Mouse (Mus musculus) Patski (cell line): Measurements from ENCODE around the gene Pdzk1ip1. TPM values are rescaled to one million over a fixed set of nuclear protein-coding genes. Genes with fewer than 3 reads are reported as not detected.

Source experiments
- ATAC-seq: fragments of 100-300 bp; one replicate; pipeline ENCODE4 v1.8.0; 2021
- CTCF ChIA-PET: fragments of 350-600 bp; sonication (Branson Sonifier 250); formaldehyde crosslinking; loops from one replicate; lab custom pipeline; 2022; ENCODE audit warnings: inconsistent platforms; lab: Charles Lee
- POLR2A ChIA-PET: fragments of 350-600 bp; sonication (Branson Sonifier 250); formaldehyde crosslinking; loops from one replicate; lab custom pipeline; 2022; ENCODE audit warnings: antibody characterized with exemption, inconsistent platforms; lab: Charles Lee
- DNase-seq: peaks from one replicate; pipeline ENCODE4 v3.0.0-alpha.2; 2011; ENCODE audit warnings: low read depth, low spot score
- H3K27me3 ChIP-seq: fragments of 371-371 bp; one replicate; pipeline ENCODE4 v1.5.1; 2021
- CTCF ChIP-seq: fragments of 100-300 bp; IDR thresholded peaks from one replicate; pipeline ENCODE4 v1.5.1; 2021
- in situ Hi-C: fragments of 300-500 bp; cut with MboI; formaldehyde crosslinking; loops from 3 replicates; pipeline ENCODE4 v1.11.1; 2018; ENCODE audit warnings: low pct_unique_long_range_greater_than_20kb, mixed read lengths
- polyA plus RNA-seq: library from polyadenylated mRNA; unstranded; gene quantifications from one replicate; pipeline ENCODE4 v1.2.3, GENCODE M21; 2021

The Pdzk1ip1 gene
- polyA plus RNA-seq, 1 experiment from 2014 or later: 142 TPM

DNA sequence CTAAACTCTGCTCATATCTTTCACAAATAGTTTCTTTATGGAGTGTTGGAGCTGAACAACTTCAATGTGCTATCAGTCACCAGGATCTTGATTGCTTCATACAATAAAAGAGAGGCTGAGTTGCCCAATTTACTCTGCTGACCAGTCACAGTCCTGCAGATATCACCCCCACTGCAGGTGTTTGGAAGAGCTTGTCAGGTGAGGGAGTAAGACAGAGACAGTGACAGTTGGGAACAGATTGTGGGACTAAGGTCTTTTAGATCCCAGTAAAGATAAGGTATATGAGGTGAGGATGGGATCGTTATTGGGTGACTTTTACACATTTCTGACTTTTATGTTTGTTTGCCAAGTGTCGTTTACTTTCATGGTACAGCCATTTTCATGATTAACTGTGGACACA, 22.7 kb downstream of the Pdzk1ip1 start:
- ChIA-PET POLR2A (no interaction called here), CTCF (interaction anchor here (1.9 to 2.5 kb wide), 2 partner anchors 8 to 12 kb away, joined by 5 to 9 read pairs; no protein-coding TSS in a partner anchor)
- in situ Hi-C loops: no loop called here
- TF ChIP-seq CTCF: no peak
- no peak for ATAC-seq
- H3K27me3 ChIP-seq: no peaks in the 10 kb centered on the region
- DNase-seq: no peak

- CTCF ChIA-PET: interaction anchor here (2.5 kb wide), 1 partner anchor 10 kb away, joined by 9 read pairs; no protein-coding TSS in a partner anchor
- no peak for ATAC-seq
- DNase-seq: no peak
- TF ChIP-seq CTCF: no peak
- in situ Hi-C loops: no loop called here
- H3K27me3 ChIP-seq: no peaks in the 10 kb centered on the region
- POLR2A ChIA-PET: no interaction called here
Observed at GRCm38 (mm10) chr4:115113266-115113665, 24.8 kb downstream of the Pdzk1ip1 start.

DNA sequence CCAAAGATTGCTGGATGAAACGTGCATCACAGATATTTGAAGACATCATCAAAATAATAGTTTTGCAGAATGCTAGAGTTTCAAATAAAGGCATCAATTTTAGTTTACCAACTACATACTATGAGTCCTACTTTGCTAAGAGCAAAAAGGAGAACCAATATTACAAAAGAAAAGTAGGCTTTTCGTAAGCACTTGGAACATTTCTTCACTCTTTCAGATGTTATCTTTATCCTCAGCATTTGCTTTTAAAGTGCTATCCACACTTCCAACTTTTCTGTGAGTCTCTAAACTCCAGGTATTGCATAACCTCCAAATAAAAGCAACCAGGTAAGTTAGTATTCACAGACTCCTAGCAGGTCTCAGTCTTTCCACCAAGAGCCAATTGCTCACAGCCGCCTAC, 31.1 kb downstream of the Pdzk1ip1 start:
- in situ Hi-C loops: no loop called here
- ATAC-seq (no peak), DNase-seq (no peak)
- peaks cover 2% of the 10 kb centered on the region for H3K27me3 ChIP-seq
- ChIA-PET CTCF (no interaction called here), POLR2A (no interaction called here)
- TF ChIP-seq CTCF: no peak

GRCm38 (mm10) chr4:115121162-115121561, 32.7 kb downstream of the Pdzk1ip1 start:
- no peak for DNase-seq
- ATAC-seq: no peak
- ChIA-PET CTCF (interaction anchor here (1.0 kb wide), 1 partner anchor 20 kb away, joined by 3 read pairs; no protein-coding TSS in a partner anchor), POLR2A (no interaction called here)
- H3K27me3 ChIP-seq: peaks cover 2% of the 10 kb centered on the region
- no peak for TF ChIP-seq CTCF
- in situ Hi-C loops: no loop called here

DNA sequence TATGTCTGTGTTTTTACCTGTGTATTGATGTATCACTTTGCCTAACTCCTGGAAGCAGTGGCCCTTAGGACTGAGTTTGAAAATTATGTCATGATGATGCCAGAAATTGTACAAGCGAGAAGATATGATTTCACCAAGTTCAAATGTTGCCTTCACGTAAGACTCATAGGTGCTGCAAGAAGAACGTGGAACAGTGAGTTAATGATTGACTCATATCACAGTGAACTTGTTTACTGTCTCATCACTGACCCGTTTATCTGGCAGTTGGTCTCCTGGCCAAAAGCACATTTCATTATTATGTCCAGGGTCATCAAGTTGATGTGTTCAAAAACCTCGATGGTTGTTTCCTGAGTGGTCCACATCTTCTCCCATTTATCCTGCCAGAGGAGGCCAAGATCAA, 33.1 kb downstream of the Pdzk1ip1 start:
- CTCF ChIA-PET: no interaction called here
- no peak for DNase-seq
- no peak for TF ChIP-seq CTCF
- POLR2A ChIA-PET: no interaction called here
- in situ Hi-C loops: no loop called here
- ATAC-seq: no peak
- H3K27me3 ChIP-seq: peaks cover 2% of the 10 kb centered on the region

- in situ Hi-C loops: no loop called here
- no peak for ATAC-seq
- H3K27me3 ChIP-seq: peaks cover 6% of the 10 kb centered on the region
- CTCF ChIA-PET: interaction anchor here (0.9 to 2.7 kb wide), 3 partner anchors 11 to 85 kb away, joined by 3 to 9 read pairs (median 8); no protein-coding TSS in a partner anchor
- POLR2A ChIA-PET: no interaction called here
- TF ChIP-seq CTCF: no peak
- DNase-seq: no peak
Observed at GRCm38 (mm10) chr4:115123507-115123906, 35.0 kb downstream of the Pdzk1ip1 start.

DNA sequence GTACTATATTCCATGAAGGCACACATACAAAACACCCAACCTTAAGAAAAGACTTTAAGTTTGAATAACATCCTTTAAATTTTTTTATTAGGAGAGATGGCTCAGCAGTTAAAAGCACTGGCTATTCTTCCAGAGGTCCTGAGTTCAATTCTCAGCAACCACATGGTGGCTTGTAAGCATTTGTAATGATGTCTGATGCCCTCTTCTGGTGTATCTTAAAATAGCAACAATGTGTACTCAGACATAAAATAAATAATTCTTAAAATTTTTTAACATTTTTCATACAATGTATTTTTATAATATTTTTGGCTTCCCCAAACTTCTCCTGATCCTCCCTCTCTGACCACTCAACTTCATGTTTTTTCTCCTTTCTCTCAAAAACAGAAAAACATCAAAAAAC, 36.2 kb downstream of the Pdzk1ip1 start:
- TF ChIP-seq CTCF: no peak
- no peak for ATAC-seq
- DNase-seq: no peak
- ChIA-PET CTCF (interaction anchor here (2.7 kb wide), 1 partner anchor 23 kb away, joined by 8 read pairs; no protein-coding TSS in a partner anchor), POLR2A (no interaction called here)
- peaks cover 6% of the 10 kb centered on the region for H3K27me3 ChIP-seq
- in situ Hi-C loops: no loop called here

DNA sequence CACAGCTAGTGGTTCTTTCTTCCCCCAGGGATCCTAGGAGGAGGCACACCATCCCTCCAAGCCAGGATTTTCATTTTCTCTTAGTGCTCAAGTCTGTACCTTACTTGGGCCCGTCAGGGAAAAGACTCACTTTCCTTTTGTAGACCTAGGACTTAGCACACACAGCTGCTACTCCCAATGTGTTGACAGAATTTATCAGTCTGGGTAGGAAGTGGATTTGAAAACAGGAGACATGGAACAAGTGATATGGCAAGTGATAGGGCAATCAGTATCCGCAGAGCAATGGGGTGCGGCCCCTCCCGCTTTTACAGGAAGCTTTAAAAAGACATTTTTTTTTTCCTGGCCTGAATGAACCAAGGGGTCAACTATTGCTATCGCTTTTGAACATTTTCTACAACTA, 44.6 kb downstream of the Pdzk1ip1 start:
- ChIA-PET POLR2A (no interaction called here), CTCF (interaction anchor here (1.6 kb wide), 1 partner anchor 11 kb away, joined by 3 read pairs; no protein-coding TSS in a partner anchor)
- peaks cover 2% of the 10 kb centered on the region for H3K27me3 ChIP-seq
- TF ChIP-seq CTCF: no peak
- DNase-seq (no peak), ATAC-seq (no peak)
- in situ Hi-C loops: no loop called here

GRCm38 (mm10) chr4:115133621-115134295, 45.2 kb downstream of the Pdzk1ip1 start, which contains the start of gene Cyp4x1:
Cyp4x1 (minus strand) TSS chr4:115134281.
- no peak for ATAC-seq
- ChIA-PET CTCF (interaction anchor here (1.6 kb wide), 1 partner anchor 11 kb away, joined by 3 read pairs; no protein-coding TSS in a partner anchor), POLR2A (no interaction called here)
- in situ Hi-C loops: no loop called here
- H3K27me3 ChIP-seq: peaks cover 2% of the 10 kb centered on the region
- TF ChIP-seq CTCF: no peak
- no peak for DNase-seq

GRCm38 (mm10) chr4:115134296-115134630, 45.8 kb downstream of the Pdzk1ip1 start:
- DNase-seq (no peak), ATAC-seq (no peak)
- ChIA-PET POLR2A (no interaction called here), CTCF (interaction anchor here (1.6 kb wide), 1 partner anchor 12 kb away, joined by 3 read pairs; no protein-coding TSS in a partner anchor)
- no peak for TF ChIP-seq CTCF
- in situ Hi-C loops: no loop called here
- peaks cover 2% of the 10 kb centered on the region for H3K27me3 ChIP-seq

Other genes with a start within 250 kb of the Pdzk1ip1 start
- 0.92 TPM for gene Foxd2, start 179.8 kb upstream of the Pdzk1ip1 start, polyA plus RNA-seq
- gene Foxe3, start 162.7 kb upstream of the Pdzk1ip1 start, polyA plus RNA-seq: not detected
- 85.5 TPM for gene Cmpk1, start 101.5 kb upstream of the Pdzk1ip1 start, polyA plus RNA-seq
- gene Stil, start 88.5 kb upstream of the Pdzk1ip1 start, polyA plus RNA-seq: 6.4 TPM
- gene Tal1, start 32.3 kb upstream of the Pdzk1ip1 start, polyA plus RNA-seq: 1.2 TPM
- not detected for gene Cyp4x1, start 45.6 kb downstream of the Pdzk1ip1 start, polyA plus RNA-seq
- not detected for gene Cyp4a29, start 153.4 kb downstream of the Pdzk1ip1 start, polyA plus RNA-seq
- 0.44 TPM for gene Cyp4a12a, start 210.3 kb downstream of the Pdzk1ip1 start, polyA plus RNA-seq